Mouse (Mus musculus): ENCODE measurements around the gene Chd1l. TPM values are rescaled to one million over a fixed set of nuclear protein-coding genes. Genes with fewer than 3 reads are reported as not detected.

The Chd1l gene
- polyA plus RNA-seq, 1 experiment from 2014 or later = 8.9 TPM

- Histone ChIP-seq H3K27ac (replicated peaks) (no peak overlapping the region), H3K4me3 (ENCODE audit: low read depth, low read length) (no peak overlapping the region), H3K4me1 (replicated peaks; ENCODE audit: control insufficient read depth, insufficient read depth) (no peaks in the 10 kb centered on the region), H3K9me3 (ENCODE audit: control insufficient read depth, low read length) (no peaks in the 10 kb centered on the region), H3K36me3 (ENCODE audit: control insufficient read depth, insufficient read depth, low read length) (no peaks in the 10 kb centered on the region), H3K27me3 (ENCODE audit: control insufficient read depth, insufficient read depth, low read length) (no peaks in the 10 kb centered on the region), H3K4me2 (replicated peaks; ENCODE audit: low read depth) (no peak overlapping the region), H3K9ac (ENCODE audit: low read length) (no peak overlapping the region)
- WGBS = 17% methylated on average over 1 of the region's 1 CpGs
- no peak for ATAC-seq (ENCODE audit: low FRiP score, low TSS enrichment)
- no peak for TF ChIP-seq EP300 (optimal IDR thresholded peaks at IDR 0.05)
- TF ChIP-seq CTCF (IDR thresholded peaks at IDR 0.05; ENCODE audit: low read depth) = no peak
- DNase-seq (ENCODE audit: low spot score) = no peak
Measured at GRCm38 (mm10) chr3:97540171-97540570, 69.8 kb downstream of the Chd1l start.

GRCm38 (mm10) chr3:97538634-97539033 lies 71.4 kb downstream of the Chd1l start:
- Histone ChIP-seq H3K4me1 (replicated peaks; ENCODE audit: control insufficient read depth, insufficient read depth) (no peaks in the 10 kb centered on the region), H3K4me3 (ENCODE audit: low read depth, low read length) (no peak overlapping the region), H3K27ac (replicated peaks) (no peak overlapping the region), H3K27me3 (ENCODE audit: control insufficient read depth, insufficient read depth, low read length) (no peaks in the 10 kb centered on the region), H3K4me2 (replicated peaks; ENCODE audit: low read depth) (no peak overlapping the region), H3K9me3 (ENCODE audit: control insufficient read depth, low read length) (no peaks in the 10 kb centered on the region), H3K36me3 (ENCODE audit: control insufficient read depth, insufficient read depth, low read length) (no peaks in the 10 kb centered on the region), H3K9ac (ENCODE audit: low read length) (no peak overlapping the region)
- ATAC-seq (ENCODE audit: low FRiP score, low TSS enrichment) (no peak), DNase-seq (ENCODE audit: low spot score) (no peak)
- WGBS = 17% methylated on average over 1 of the region's 1 CpGs
- TF ChIP-seq CTCF (IDR thresholded peaks at IDR 0.05; ENCODE audit: low read depth) (peak; percentile 23; the same call in 1 of the 2 replicates), EP300 (optimal IDR thresholded peaks at IDR 0.05) (no peak)

GRCm38 (mm10) chr3:97537006-97537405 lies 73.0 kb downstream of the Chd1l start:
- no peaks in the 10 kb centered on the region for H3K4me1 ChIP-seq (replicated peaks; ENCODE audit: control insufficient read depth, insufficient read depth)
- H3K9me3 ChIP-seq (ENCODE audit: control insufficient read depth, low read length) = no peaks in the 10 kb centered on the region
- TF ChIP-seq EP300 (optimal IDR thresholded peaks at IDR 0.05) = no peak
- TF ChIP-seq CTCF (IDR thresholded peaks at IDR 0.05; ENCODE audit: low read depth) = no peak
- no peaks in the 10 kb centered on the region for H3K27me3 ChIP-seq (ENCODE audit: control insufficient read depth, insufficient read depth, low read length)
- H3K4me2 ChIP-seq (replicated peaks; ENCODE audit: low read depth) = no peak overlapping the region
- DNase-seq (ENCODE audit: low spot score) = no peak
- no peak for ATAC-seq (ENCODE audit: low FRiP score, low TSS enrichment)
- no peak overlapping the region for H3K9ac ChIP-seq (ENCODE audit: low read length)
- 77% methylated on average over 2 of the region's 2 CpGs for WGBS
- H3K4me3 ChIP-seq (ENCODE audit: low read depth, low read length) = no peak overlapping the region
- no peak overlapping the region for H3K27ac ChIP-seq (replicated peaks)
- no peaks in the 10 kb centered on the region for H3K36me3 ChIP-seq (ENCODE audit: control insufficient read depth, insufficient read depth, low read length)

- no peak overlapping the region for H3K9ac ChIP-seq (ENCODE audit: low read length)
- no peak overlapping the region for H3K27ac ChIP-seq (replicated peaks)
- no peak for TF ChIP-seq EP300 (optimal IDR thresholded peaks at IDR 0.05)
- TF ChIP-seq CTCF (IDR thresholded peaks at IDR 0.05; ENCODE audit: low read depth) = no peak
- H3K27me3 ChIP-seq (ENCODE audit: control insufficient read depth, insufficient read depth, low read length) = no peaks in the 10 kb centered on the region
- H3K4me1 ChIP-seq (replicated peaks; ENCODE audit: control insufficient read depth, insufficient read depth) = no peaks in the 10 kb centered on the region
- WGBS = 85% methylated on average over 5 of the region's 5 CpGs
- H3K9me3 ChIP-seq (ENCODE audit: control insufficient read depth, low read length) = no peaks in the 10 kb centered on the region
- ATAC-seq (ENCODE audit: low FRiP score, low TSS enrichment) = no peak
- no peaks in the 10 kb centered on the region for H3K36me3 ChIP-seq (ENCODE audit: control insufficient read depth, insufficient read depth, low read length)
- no peak for DNase-seq (ENCODE audit: low spot score)
- no peak overlapping the region for H3K4me3 ChIP-seq (ENCODE audit: low read depth, low read length)
- H3K4me2 ChIP-seq (replicated peaks; ENCODE audit: low read depth) = no peak overlapping the region
Measured at GRCm38 (mm10) chr3:97535660-97536059, 74.3 kb downstream of the Chd1l start.

GRCm38 (mm10) chr3:97525458-97525857 lies 84.5 kb downstream of the Chd1l start:
- WGBS = 78% methylated on average over 8 of the region's 8 CpGs
- no peak overlapping the region for H3K4me3 ChIP-seq (ENCODE audit: low read depth, low read length)
- DNase-seq (ENCODE audit: low spot score) (no peak), ATAC-seq (ENCODE audit: low FRiP score, low TSS enrichment) (no peak)
- H3K4me1 ChIP-seq (replicated peaks; ENCODE audit: control insufficient read depth, insufficient read depth) = no peaks in the 10 kb centered on the region
- TF ChIP-seq EP300 (optimal IDR thresholded peaks at IDR 0.05) = no peak
- no peaks in the 10 kb centered on the region for H3K36me3 ChIP-seq (ENCODE audit: control insufficient read depth, insufficient read depth, low read length)
- no peaks in the 10 kb centered on the region for H3K27me3 ChIP-seq (ENCODE audit: control insufficient read depth, insufficient read depth, low read length)
- H3K27ac ChIP-seq (replicated peaks) = no peak overlapping the region
- no peaks in the 10 kb centered on the region for H3K9me3 ChIP-seq (ENCODE audit: control insufficient read depth, low read length)
- H3K4me2 ChIP-seq (replicated peaks; ENCODE audit: low read depth) = no peak overlapping the region
- no peak overlapping the region for H3K9ac ChIP-seq (ENCODE audit: low read length)

DNA sequence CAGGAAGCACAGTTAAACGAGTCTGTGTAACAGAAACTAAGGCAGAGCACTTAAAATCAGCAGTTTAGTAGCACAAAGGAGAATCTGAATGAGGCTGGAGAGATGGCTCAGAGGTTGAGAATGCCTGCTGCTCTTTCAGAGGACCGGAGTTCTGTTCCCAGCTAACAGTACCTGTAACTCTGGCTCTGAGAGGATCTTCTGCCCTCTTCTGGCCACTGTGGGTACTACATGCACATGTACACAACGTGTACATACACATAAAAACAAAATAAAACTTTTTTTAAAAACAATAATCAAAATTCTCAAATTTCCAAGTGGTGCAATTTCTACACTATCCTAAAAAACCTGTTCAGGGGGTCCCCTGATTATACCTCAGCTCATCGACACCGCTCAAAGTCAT lies 85.2 kb downstream of the Chd1l start:
- ATAC-seq (ENCODE audit: low FRiP score, low TSS enrichment) (no peak), DNase-seq (ENCODE audit: low spot score) (no peak)
- whole genome bisulfite sequencing = 83% methylated on average over 5 of the region's 5 CpGs
- no peaks in the 10 kb centered on the region for H3K36me3 ChIP-seq (ENCODE audit: control insufficient read depth, insufficient read depth, low read length)
- H3K9me3 ChIP-seq (ENCODE audit: control insufficient read depth, low read length) = no peaks in the 10 kb centered on the region
- H3K27ac ChIP-seq (replicated peaks) = no peak overlapping the region
- H3K4me1 ChIP-seq (replicated peaks; ENCODE audit: control insufficient read depth, insufficient read depth) = no peaks in the 10 kb centered on the region
- H3K9ac ChIP-seq (ENCODE audit: low read length) = no peak overlapping the region
- H3K4me3 ChIP-seq (ENCODE audit: low read depth, low read length) = no peak overlapping the region
- no peak for TF ChIP-seq EP300 (optimal IDR thresholded peaks at IDR 0.05)
- TF ChIP-seq CTCF (IDR thresholded peaks at IDR 0.05; ENCODE audit: low read depth) = peak; percentile 54
- no peak overlapping the region for H3K4me2 ChIP-seq (replicated peaks; ENCODE audit: low read depth)
- no peaks in the 10 kb centered on the region for H3K27me3 ChIP-seq (ENCODE audit: control insufficient read depth, insufficient read depth, low read length)
